Mouse (Mus musculus): ENCODE measurements around the gene Rpa2.

GRCm38 (mm10) chr4:132774905-132775304 is 6.8 kb downstream of the Rpa2 start:
- TF ChIP-seq CTCF (IDR thresholded peaks at IDR 0.05; ENCODE audit: borderline replicate concordance, control insufficient read depth, extremely low read depth, insufficient read depth, low read length, poor library complexity) (no peak), POLR2A (IDR thresholded peaks at IDR 0.05; ENCODE audit: control insufficient read depth, extremely low read depth, insufficient read depth, low read length, poor library complexity) (no peak)
